Mouse (Mus musculus) stomach, postnatal 0 days (tissue): Measurements from ENCODE around the gene Cfap43. TPM values are rescaled to one million over a fixed set of nuclear protein-coding genes. Genes with fewer than 3 reads are reported as not detected.

Source experiments
- ATAC-seq: fragments of 200-750 bp; cut with Nextera tagmentation; 2 replicates; pipeline ENCODE4 v1.8.0; 2017; ENCODE audit not compliant: low FRiP score, low TSS enrichment
- DNase-seq: peaks from one replicate; pipeline ENCODE4 v3.0.0-alpha.2; 2016; ENCODE audit warnings: low spot score
- H3K27ac ChIP-seq: fragments of 300-500 bp; sonication (generic); replicated peaks from 2 replicates; pipeline ENCODE4 v1.5.1; 2014; ENCODE audit warnings: mild to moderate bottlenecking, control low read depth
- H3K27me3 ChIP-seq: fragments of 300-500 bp; sonication (generic); 2 replicates; pipeline ENCODE4 v1.6.1; 2014; ENCODE audit warnings: low read length; ENCODE audit not compliant: control insufficient read depth, insufficient read depth
- H3K36me3 ChIP-seq: fragments of 300-500 bp; sonication (generic); 2 replicates; pipeline ENCODE4 v1.6.1; 2014; ENCODE audit warnings: low read length, mixed read lengths; ENCODE audit not compliant: control insufficient read depth, insufficient read depth
- H3K4me1 ChIP-seq: fragments of 300-500 bp; sonication (generic); replicated peaks from 2 replicates; pipeline ENCODE4 v1.6.1; 2014; ENCODE audit warnings: antibody characterized with exemption; ENCODE audit not compliant: control insufficient read depth, insufficient read depth
- H3K4me2 ChIP-seq: fragments of 300-500 bp; sonication (generic); replicated peaks from 2 replicates; pipeline ENCODE4 v1.6.1; 2014; ENCODE audit warnings: low read depth, mild to moderate bottlenecking, control low read depth, moderate library complexity
- H3K4me3 ChIP-seq: fragments of 300-500 bp; sonication (generic); 2 replicates; pipeline ENCODE4 v1.5.1; 2014; ENCODE audit warnings: low read depth, low read length, control low read depth
- H3K9ac ChIP-seq: fragments of 300-500 bp; sonication (generic); 2 replicates; pipeline ENCODE4 v1.6.1; 2014; ENCODE audit warnings: mild to moderate bottlenecking, low read length, control low read depth, mixed read lengths
- H3K9me3 ChIP-seq: fragments of 300-500 bp; sonication (generic); 2 replicates; pipeline ENCODE4 v1.6.1; 2016; ENCODE audit warnings: low read length; ENCODE audit not compliant: control insufficient read depth
- CTCF ChIP-seq: IDR thresholded peaks from 2 replicates; pipeline ENCODE4 v1.5.1; 2016; ENCODE audit warnings: antibody characterized with exemption, low read depth, mild to moderate bottlenecking, moderate library complexity
- EP300 ChIP-seq: optimal IDR thresholded peaks from 2 replicates; pipeline ENCODE3; 2016; ENCODE audit warnings: antibody characterized with exemption
- WGBS: fragments of 180-500 bp; shearing (Covaris S2); extraction: QIAGEN DNeasy Blood & Tissue Kit; methylation state at CpG from one replicate; pipeline ENCODE4 v1.1.7; 2014; 5-methylcytosine and 5-hydroxymethylcytosine counted together
- polyA plus RNA-seq: library from polyadenylated mRNA; unstranded; fragments of >200 nt; fragmentation: Nextera tagmentation; extraction: Ambion mirVana; gene quantifications from 2 replicates; pipeline ENCODE4 v1.2.1, GENCODE M21; 2015

Gene Cfap43
- polyA plus RNA-seq, 1 experiment from 2014 or later: 0.51 TPM

DNA sequence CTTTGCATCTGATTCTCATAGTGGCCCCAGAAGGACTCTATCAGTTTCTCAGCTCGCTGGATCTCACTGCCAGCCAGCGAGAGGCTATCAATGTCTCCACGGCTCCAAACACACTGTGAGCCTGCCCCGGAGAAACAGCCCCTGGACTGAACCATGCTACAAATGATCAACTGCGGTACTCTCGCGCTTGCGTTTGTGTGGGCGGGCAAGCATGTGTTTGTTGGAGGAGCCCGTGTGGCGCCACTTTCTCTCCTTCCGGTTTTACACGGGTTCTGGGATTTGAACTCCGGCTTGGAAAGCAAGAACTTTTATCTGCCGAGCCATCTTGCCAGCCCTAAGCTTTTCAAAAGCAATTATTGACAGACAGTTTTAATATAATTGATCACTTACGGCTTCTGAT, 86.8 kb downstream of the Cfap43 start:
- WGBS: 86% methylated on average over 16 of the region's 16 CpGs
- no peak overlapping the region for H3K4me2 ChIP-seq
- DNase-seq (no peak), ATAC-seq (no peak)
- H3K9ac ChIP-seq: no peak overlapping the region
- no peaks in the 10 kb centered on the region for H3K27me3 ChIP-seq
- no peaks in the 10 kb centered on the region for H3K9me3 ChIP-seq
- no peak overlapping the region for H3K27ac ChIP-seq
- H3K4me3 ChIP-seq: no peak overlapping the region
- H3K36me3 ChIP-seq: no peaks in the 10 kb centered on the region
- TF ChIP-seq CTCF (no peak), EP300 (no peak)
- H3K4me1 ChIP-seq: no peaks in the 10 kb centered on the region

DNA sequence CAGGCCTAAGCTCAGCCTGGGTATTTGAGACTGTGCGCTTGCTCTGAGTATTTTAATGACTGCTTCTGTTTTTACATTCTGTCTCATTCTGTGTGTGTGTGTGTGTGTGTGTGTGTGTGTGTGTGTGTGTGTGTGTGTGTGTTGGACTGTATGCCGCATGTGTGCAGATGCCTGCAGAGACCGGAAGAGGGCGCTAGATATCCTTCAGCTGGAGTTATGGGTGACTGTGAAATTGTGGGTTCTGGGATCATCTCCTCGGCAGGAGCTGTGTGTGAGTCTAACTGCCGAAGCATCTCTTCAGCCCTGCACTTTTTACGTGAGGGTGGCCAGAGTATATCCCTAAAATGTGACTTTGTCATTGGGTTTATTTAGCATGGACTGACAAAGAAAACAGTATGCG, 88.0 kb downstream of the Cfap43 start:
- TF ChIP-seq EP300 (no peak), CTCF (peak; percentile 8; the same call in 1 of the 2 replicates)
- H3K27me3 ChIP-seq: no peaks in the 10 kb centered on the region
- WGBS: 95% methylated on average over 8 of the region's 8 CpGs
- no peak overlapping the region for H3K9ac ChIP-seq
- ATAC-seq (no peak), DNase-seq (no peak)
- H3K4me2 ChIP-seq: no peak overlapping the region
- H3K4me3 ChIP-seq: no peak overlapping the region
- no peaks in the 10 kb centered on the region for H3K9me3 ChIP-seq
- no peaks in the 10 kb centered on the region for H3K4me1 ChIP-seq
- no peaks in the 10 kb centered on the region for H3K36me3 ChIP-seq
- H3K27ac ChIP-seq: no peak overlapping the region

DNA sequence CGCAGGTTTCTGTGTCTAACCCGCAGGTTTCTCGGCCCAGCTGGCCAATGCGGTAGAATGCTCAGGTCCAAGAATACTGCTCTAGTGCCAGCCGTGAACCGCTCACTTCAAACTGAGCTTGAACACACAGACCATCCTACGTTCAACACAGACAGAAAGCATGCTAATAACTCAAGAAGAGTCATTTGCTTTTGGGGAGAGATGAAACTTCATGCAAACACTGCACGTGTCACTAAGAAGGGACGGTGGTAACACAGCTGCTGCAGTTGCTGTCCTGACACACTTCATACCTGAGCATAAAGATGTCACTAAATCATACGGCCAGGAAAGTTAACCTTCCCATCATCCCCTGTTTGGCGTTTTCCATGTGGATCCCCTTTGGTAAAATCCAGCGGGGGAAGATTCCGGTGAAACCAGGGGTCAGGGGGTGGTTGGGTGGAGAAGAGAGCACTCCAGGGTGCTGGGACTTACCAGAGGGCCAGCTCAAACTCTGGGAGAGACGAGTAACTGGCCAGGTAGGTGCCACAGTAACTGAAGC, 89.1 kb downstream of the Cfap43 start:
- Histone ChIP-seq H3K36me3 (no peaks in the 10 kb centered on the region), H3K27ac (no peak overlapping the region), H3K4me1 (no peaks in the 10 kb centered on the region), H3K9ac (no peak overlapping the region), H3K27me3 (no peaks in the 10 kb centered on the region), H3K4me2 (no peak overlapping the region), H3K9me3 (no peaks in the 10 kb centered on the region), H3K4me3 (no peak overlapping the region)
- TF ChIP-seq CTCF (no peak), EP300 (no peak)
- ATAC-seq (no peak), DNase-seq (no peak)
- WGBS: 81% methylated on average over 14 of the region's 14 CpGs

- no peaks in the 10 kb centered on the region for H3K9me3 ChIP-seq
- TF ChIP-seq CTCF (no peak), EP300 (no peak)
- DNase-seq: no peak
- no peaks in the 10 kb centered on the region; the same call in 1 of the 2 replicates for H3K4me1 ChIP-seq
- no peak overlapping the region for H3K4me3 ChIP-seq
- ATAC-seq: peak; percentile 55; the same call in 1 of the 2 replicates
- H3K27ac ChIP-seq: peak overlapping the region; percentile 76; the same call in 1 of the 2 replicates
- no peak overlapping the region for H3K4me2 ChIP-seq
- no peak overlapping the region for H3K9ac ChIP-seq
- H3K36me3 ChIP-seq: no peaks in the 10 kb centered on the region
- H3K27me3 ChIP-seq: no peaks in the 10 kb centered on the region
- WGBS: 49% methylated on average over 5 of the region's 5 CpGs
These were observed 95.1 kb downstream of the Cfap43 start for GRCm38 (mm10) chr19:47824026-47824425.

GRCm38 (mm10) chr19:47822143-47822796, 96.8 kb downstream of the Cfap43 start:
- no peaks in the 10 kb centered on the region; the same call in 1 of the 2 replicates for H3K4me1 ChIP-seq
- no peak overlapping the region for H3K4me2 ChIP-seq
- no peak overlapping the region for H3K27ac ChIP-seq
- no peak overlapping the region for H3K9ac ChIP-seq
- no peaks in the 10 kb centered on the region for H3K36me3 ChIP-seq
- TF ChIP-seq EP300 (no peak), CTCF (peak; percentile 75)
- peak; percentile 68 for DNase-seq
- no peak overlapping the region for H3K4me3 ChIP-seq
- no peaks in the 10 kb centered on the region for H3K27me3 ChIP-seq
- ATAC-seq: peak; percentile 46
- H3K9me3 ChIP-seq: no peaks in the 10 kb centered on the region
- WGBS: 21% methylated on average over 8 of the region's 8 CpGs

- H3K36me3 ChIP-seq: no peaks in the 10 kb centered on the region
- H3K27me3 ChIP-seq: no peaks in the 10 kb centered on the region
- no peak for ATAC-seq
- 37% methylated on average over 7 of the region's 7 CpGs for whole genome bisulfite sequencing
- H3K4me1 ChIP-seq: no peaks in the 10 kb centered on the region; the same call in 1 of the 2 replicates
- H3K9me3 ChIP-seq: no peaks in the 10 kb centered on the region
- H3K9ac ChIP-seq: no peak overlapping the region
- H3K4me3 ChIP-seq: no peak overlapping the region
- no peak for TF ChIP-seq EP300
- no peak overlapping the region for H3K4me2 ChIP-seq
- no peak overlapping the region for H3K27ac ChIP-seq
- peak; percentile 39 for DNase-seq
These were observed 97.6 kb downstream of the Cfap43 start for GRCm38 (mm10) chr19:47821494-47821872.
